Mouse (Mus musculus) bone marrow macrophage, adult 2 months (primary cell): ENCODE results near the gene Oscp1.

ENCODE experiments used
- CTCF ChIP-seq: IDR thresholded peaks from 2 replicates; pipeline ENCODE4 v1.5.1; 2012; ENCODE audit warnings: low read depth, mild to moderate bottlenecking, low read length, moderate library complexity
- POLR2A ChIP-seq: IDR thresholded peaks from 2 replicates; pipeline ENCODE4 v1.6.1; 2012; ENCODE audit warnings: mild to moderate bottlenecking, low read depth, low read length, borderline replicate concordance

DNA sequence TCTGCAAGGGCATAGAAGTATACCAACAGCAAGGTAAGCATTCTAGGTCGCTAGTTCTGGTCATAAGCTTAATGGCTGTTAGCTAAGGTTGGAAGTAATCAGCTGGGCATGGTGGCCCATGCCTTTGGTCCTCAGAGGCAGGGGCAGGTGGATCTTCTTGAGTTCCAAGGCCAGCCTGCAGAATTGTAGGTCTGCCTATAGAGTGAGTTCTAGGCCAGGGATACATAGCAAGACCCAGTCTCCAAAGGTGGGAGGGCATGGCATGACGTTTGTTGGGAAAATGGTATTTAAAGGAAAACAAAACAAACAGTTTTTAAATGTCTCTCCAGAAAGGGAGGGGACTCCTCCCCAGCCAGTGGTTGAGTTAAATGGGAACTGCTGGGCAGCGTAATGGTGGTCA lies 42.4 kb downstream of the Oscp1 start:
- TF ChIP-seq POLR2A (no peak), CTCF (no peak)
